Mouse (Mus musculus) heart, adult 8-10 months (tissue): ENCODE measurements around the gene Tent4a. TPM values are rescaled to one million over a fixed set of nuclear protein-coding genes. Genes with fewer than 3 reads are reported as not detected.

Experiments
- DNase-seq: peaks from one replicate; pipeline ENCODE4 v3.0.0; 2022; ENCODE audit warnings: low spot score
- total RNA-seq, 4 experiments: library from RNA; stranded (reverse); gene quantifications; 2 replicates each; pipeline ENCODE4 v1.2.4; 2022

Gene Tent4a
- total RNA-seq, 4 experiments from 2014 or later: 10.6 to 14.1 (median 11.9) TPM

DNA sequence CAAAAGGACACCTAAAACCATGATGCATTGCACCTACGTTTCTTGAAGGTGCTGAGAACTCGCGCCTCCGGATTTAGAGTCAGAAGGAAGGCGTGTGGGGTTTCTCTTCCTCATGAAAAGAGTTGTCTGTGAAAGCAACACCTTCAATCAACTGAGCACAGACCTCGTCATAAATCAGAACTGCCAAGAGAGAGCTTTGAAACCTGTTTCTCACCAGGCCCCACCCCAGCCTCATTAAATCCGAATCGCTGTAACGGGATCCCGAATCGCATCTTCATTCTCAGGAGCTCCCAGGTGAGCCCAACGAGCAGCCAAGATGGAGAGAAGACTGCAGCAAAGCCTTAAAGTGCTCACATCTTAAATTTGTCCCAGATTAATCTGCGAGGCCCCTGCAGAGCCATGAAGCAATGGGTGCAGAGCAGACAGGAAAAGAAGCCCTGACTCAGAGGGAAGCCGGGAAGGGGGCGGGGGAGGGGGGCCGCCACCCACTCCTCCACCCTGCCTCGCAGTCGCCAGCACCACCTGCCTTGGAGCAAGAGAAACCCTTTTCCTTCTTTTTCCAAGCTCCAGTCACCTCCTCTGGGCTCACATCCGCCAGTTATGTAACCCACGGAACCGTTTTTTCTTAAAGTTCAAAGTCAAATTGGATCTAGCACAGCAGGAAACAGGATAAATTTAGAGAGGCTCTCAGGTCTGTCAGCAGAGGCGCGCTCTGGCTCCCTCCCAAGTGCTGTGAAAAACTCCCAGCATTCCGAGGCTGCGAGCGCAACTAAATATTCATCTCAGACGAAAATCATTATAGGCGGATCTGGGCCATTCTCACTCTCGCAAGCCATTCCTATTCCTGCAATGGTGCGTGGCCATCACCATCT, 52.5 kb downstream of the Tent4a start:
- DNase-seq: peak; percentile 64

DNA sequence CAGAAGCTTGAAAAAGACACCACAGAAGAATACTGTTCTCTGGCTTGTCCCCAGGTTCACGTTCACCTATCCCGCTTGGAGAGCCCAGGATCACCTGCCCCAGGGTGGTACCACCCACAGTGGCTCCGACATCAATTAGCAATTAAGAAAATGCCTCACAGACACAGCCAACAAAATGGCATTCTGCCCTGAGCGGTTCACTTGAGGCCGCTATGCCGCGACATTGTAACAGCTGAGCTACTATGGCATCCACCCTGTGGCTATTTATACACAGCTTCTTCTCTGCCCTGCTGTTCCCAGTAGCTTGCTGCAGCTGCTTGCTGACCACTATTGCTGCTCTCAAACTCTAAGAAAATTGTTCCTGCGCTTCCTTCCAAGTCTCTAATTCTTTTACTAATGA, 53.4 kb downstream of the Tent4a start:
- DNase-seq: peak; percentile 26

DNA sequence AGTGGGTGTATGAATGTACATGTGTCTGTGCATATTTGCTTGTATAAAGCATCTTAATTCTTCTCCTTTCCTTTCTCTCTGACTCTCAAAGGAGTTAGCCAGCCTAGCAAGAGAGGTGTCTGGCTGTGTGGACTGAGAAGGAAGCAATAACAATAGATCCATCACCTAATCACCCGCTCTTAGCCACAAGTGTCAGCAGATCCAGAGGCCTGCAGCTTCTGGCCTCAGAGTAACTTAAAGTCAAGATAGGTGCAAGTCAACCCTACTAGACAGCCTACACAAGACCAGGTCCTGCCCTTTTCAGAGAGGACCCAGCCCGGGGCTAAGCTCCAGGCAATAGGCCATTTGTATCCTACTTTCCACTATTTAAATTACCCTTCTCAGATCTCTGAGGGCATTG, 54.5 kb downstream of the Tent4a start:
- DNase-seq: no peak

DNA sequence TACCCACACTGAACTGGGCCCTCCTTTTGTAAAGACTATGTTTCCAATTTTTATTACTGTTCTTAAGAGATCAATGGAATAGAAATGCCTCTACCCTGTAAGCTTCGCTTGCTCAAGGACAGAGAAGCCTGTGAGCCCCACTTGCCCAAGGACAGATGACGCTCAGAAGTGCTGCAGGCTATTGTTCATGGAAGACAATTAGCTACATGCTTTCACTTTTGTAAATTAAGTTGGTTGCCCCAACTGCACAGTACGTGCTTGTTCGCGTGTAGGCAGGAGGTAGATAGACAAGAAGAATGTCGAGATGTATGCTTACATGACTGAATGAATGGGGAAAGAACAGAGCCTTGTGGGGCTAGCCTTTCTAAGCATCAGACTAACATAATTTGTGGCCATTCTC, 55.7 kb downstream of the Tent4a start:
- no peak for DNase-seq

DNA sequence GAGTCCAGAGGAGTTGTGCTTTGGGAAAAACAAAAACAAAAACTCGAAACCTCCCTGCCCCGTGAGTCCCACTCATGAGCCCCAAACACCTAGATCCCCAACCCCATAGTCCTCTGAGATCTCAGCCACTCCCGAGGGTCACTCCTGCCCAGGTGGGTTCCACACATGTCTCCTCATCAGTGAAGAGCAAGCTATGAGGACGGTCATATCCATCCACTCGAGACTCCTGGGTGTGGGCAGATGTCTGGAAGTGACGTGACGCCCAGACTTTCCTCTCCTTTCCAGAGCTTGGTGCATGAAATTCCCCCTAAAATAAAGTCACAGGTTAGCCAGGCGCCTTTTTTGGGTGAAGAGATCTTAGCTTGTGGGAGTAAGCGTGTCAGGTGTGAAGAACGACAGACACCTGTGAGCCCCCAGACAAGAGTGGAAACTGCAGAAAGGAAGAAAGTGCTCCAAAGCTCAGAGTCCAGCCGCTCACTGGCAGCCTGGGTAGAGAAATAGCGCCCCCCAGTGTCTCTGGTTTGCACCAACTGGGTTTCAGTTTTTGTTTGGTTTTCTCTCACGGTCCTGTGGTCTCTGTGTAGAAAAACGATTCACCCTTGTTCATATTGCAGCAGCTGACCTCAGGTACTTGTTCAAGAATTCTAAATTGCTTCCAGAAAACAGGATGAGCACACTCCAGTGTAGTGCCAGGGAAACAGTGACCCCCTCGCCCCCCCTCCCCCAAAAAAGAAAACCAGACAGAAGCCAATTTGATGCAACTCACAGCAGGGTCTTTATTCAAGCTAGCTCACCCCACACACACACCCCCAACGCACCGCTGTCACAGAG, 73.6 kb downstream of the Tent4a start:
- DNase-seq: no peak

GRCm38 (mm10) chr13:69459657-69460458, 74.6 kb downstream of the Tent4a start:
- DNase-seq: no peak

- no peak for DNase-seq
These were observed 75.5 kb downstream of the Tent4a start for GRCm38 (mm10) chr13:69458891-69459290.

DNA sequence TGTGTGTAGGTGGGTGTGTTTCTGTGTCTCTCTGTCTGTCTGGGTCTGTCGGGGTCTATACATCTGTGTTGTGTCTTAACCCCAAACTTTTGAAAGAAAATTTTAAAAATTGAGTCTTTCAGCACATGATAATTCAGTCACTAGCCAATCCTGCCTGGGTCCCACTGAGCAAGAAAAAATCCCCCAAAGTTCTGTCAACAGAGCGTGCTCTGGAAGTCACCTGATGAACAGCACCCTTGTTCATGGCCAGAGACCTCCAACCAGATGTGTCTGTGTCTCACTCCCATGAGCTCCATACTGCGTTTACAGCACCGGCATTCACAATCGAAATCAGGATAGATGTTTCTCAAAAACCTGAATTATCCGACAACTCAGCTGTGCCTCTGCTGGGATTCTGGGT, 76.0 kb downstream of the Tent4a start:
- DNase-seq: no peak

- DNase-seq: no peak
These were observed 77.3 kb downstream of the Tent4a start for GRCm38 (mm10) chr13:69457105-69457504.

DNA sequence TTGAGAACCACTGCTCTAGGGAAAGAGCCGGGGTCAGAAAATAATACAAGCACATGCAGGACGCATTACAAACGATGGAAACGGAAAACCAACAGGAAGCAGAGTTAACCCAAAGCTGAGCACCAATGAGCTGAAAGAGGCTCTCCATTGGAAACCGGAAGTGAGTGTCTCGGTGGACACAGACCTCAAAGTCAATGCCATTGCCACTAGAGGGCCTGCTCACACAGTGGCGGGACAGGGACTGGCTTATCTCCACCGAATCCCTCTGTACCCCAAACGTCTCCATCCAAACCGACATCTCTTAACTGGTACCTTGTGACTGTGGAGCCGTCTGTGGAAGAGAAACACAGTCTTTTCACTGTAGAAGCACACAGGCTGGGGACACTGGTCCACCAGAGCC, 77.8 kb downstream of the Tent4a start:
- DNase-seq: no peak

DNA sequence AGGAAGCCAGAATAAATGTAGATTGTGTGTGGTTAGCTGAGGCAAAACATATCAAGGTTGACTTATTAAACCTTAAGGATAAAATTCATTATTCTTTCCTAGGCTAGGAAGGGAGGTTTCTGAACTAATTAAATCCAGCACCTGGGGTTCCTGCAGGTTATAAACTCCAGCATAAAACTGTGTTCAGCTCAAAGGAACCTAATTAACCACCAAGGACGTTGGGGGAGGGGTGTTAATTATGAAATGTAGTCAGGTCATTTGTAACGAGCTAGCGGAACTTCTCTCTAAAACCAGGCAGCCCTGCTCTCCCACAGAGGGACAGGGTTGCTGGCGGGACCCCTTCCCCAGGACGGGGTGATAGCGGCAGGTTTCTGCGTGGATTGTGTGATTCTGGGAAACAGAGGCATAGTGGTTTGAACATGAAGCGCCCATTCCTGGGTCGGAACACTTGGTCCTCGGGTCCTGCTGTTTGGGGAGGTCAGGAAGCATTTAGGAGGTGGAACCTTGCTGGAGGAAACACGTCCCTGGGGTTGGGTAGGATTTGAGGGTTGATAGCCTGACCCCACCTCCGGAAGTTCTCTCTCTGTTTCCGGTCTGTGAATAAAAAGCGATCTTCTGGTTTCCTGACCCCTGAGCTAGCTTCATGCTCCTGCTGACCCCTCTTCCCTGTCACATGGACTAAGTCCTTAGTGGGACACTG, 78.8 kb downstream of the Tent4a start:
- no peak for DNase-seq

Other genes with a start within 250 kb of the Tent4a start
- gene Nsun2, start 871 bp downstream of the Tent4a start, total RNA-seq: 10 to 100 TPM; 43.6 to 51.5 (median 47.4) TPM
- gene Srd5a1, start 76.8 kb upstream of the Tent4a start, total RNA-seq: 1 to 10 TPM in 1 of 4 experiments, under 1 TPM in 3; 0.38 to 1.8 (median 0.71) TPM
- 1 to 10 TPM; 4.7 to 7.9 (median 7.0) TPM for gene Ube2ql1, start 205.3 kb upstream of the Tent4a start, total RNA-seq